Mouse (Mus musculus): ENCODE results near the gene Smyd3. TPM values are rescaled to one million over a fixed set of nuclear protein-coding genes. Genes with fewer than 3 reads are reported as not detected.

The Smyd3 gene
- polyA plus RNA-seq, 1 experiment from 2014 or later: 5.8 TPM

- no peak overlapping the region for H3K9ac ChIP-seq (replicated peaks; ENCODE audit: low read depth)
- TF ChIP-seq CTCF (IDR thresholded peaks at IDR 0.05) (no peak), EP300 (IDR thresholded peaks at IDR 0.05) (no peak)
- no peaks in the 10 kb centered on the region for H3K36me3 ChIP-seq (ENCODE audit: insufficient read depth, low read length)
- DNase-seq (ENCODE audit: low spot score) (no peak), ATAC-seq (no peak)
- H3K4me2 ChIP-seq (replicated peaks; ENCODE audit: low read depth, low read length): no peak overlapping the region
- H3K9me3 ChIP-seq (ENCODE audit: low read length): no peaks in the 10 kb centered on the region
- H3K27me3 ChIP-seq (replicated peaks; ENCODE audit: insufficient read depth, low read length): no peaks in the 10 kb centered on the region
- 66% methylated on average over 7 of the region's 7 CpGs for WGBS
- H3K27ac ChIP-seq (ENCODE audit: low read length): no peak overlapping the region
- H3K4me1 ChIP-seq (ENCODE audit: insufficient read depth, low read depth, low read length): no peaks in the 10 kb centered on the region
- H3K4me3 ChIP-seq (ENCODE audit: low read depth, low read length): no peak overlapping the region
These were observed 402.9 kb downstream of the Smyd3 start for GRCm38 (mm10) chr1:179114833-179115495.

- TF ChIP-seq EP300 (IDR thresholded peaks at IDR 0.05) (no peak), CTCF (IDR thresholded peaks at IDR 0.05) (no peak)
- H3K27ac ChIP-seq (ENCODE audit: low read length): no peak overlapping the region
- no peak overlapping the region for H3K4me2 ChIP-seq (replicated peaks; ENCODE audit: low read depth, low read length)
- H3K27me3 ChIP-seq (replicated peaks; ENCODE audit: insufficient read depth, low read length): no peaks in the 10 kb centered on the region
- DNase-seq (ENCODE audit: low spot score) (no peak), ATAC-seq (no peak)
- H3K4me3 ChIP-seq (ENCODE audit: low read depth, low read length): no peak overlapping the region
- no peaks in the 10 kb centered on the region for H3K4me1 ChIP-seq (ENCODE audit: insufficient read depth, low read depth, low read length)
- H3K36me3 ChIP-seq (ENCODE audit: insufficient read depth, low read length): no peaks in the 10 kb centered on the region
- no peak overlapping the region for H3K9ac ChIP-seq (replicated peaks; ENCODE audit: low read depth)
- H3K9me3 ChIP-seq (ENCODE audit: low read length): no peaks in the 10 kb centered on the region
- WGBS: 95% methylated on average over 3 of the region's 3 CpGs
These were observed 403.5 kb downstream of the Smyd3 start for GRCm38 (mm10) chr1:179114385-179114784.

GRCm38 (mm10) chr1:179108759-179109158, 409.1 kb downstream of the Smyd3 start:
- TF ChIP-seq EP300 (IDR thresholded peaks at IDR 0.05): no peak
- no peak for TF ChIP-seq CTCF (IDR thresholded peaks at IDR 0.05)
- WGBS: 16% methylated on average over 7 of the region's 7 CpGs
- Histone ChIP-seq H3K36me3 (ENCODE audit: insufficient read depth, low read length) (no peaks in the 10 kb centered on the region), H3K9ac (replicated peaks; ENCODE audit: low read depth) (no peak overlapping the region), H3K27ac (ENCODE audit: low read length) (no peak overlapping the region), H3K9me3 (ENCODE audit: low read length) (no peaks in the 10 kb centered on the region), H3K4me2 (replicated peaks; ENCODE audit: low read depth, low read length) (no peak overlapping the region), H3K4me3 (ENCODE audit: low read depth, low read length) (no peak overlapping the region), H3K4me1 (ENCODE audit: insufficient read depth, low read depth, low read length) (no peaks in the 10 kb centered on the region; the same call in 1 of the 2 replicates), H3K27me3 (replicated peaks; ENCODE audit: insufficient read depth, low read length) (no peaks in the 10 kb centered on the region)
- DNase-seq (ENCODE audit: low spot score): no peak
- ATAC-seq: no peak

- 43% methylated on average over 16 of the region's 16 CpGs for WGBS
- ATAC-seq (no peak), DNase-seq (ENCODE audit: low spot score) (no peak)
- H3K4me2 ChIP-seq (replicated peaks; ENCODE audit: low read depth, low read length): no peak overlapping the region
- H3K9me3 ChIP-seq (ENCODE audit: low read length): no peaks in the 10 kb centered on the region
- no peaks in the 10 kb centered on the region; the same call in 1 of the 2 replicates for H3K4me1 ChIP-seq (ENCODE audit: insufficient read depth, low read depth, low read length)
- H3K27me3 ChIP-seq (replicated peaks; ENCODE audit: insufficient read depth, low read length): no peaks in the 10 kb centered on the region
- TF ChIP-seq EP300 (IDR thresholded peaks at IDR 0.05) (no peak), CTCF (IDR thresholded peaks at IDR 0.05) (no peak)
- H3K4me3 ChIP-seq (ENCODE audit: low read depth, low read length): no peak overlapping the region
- H3K36me3 ChIP-seq (ENCODE audit: insufficient read depth, low read length): no peaks in the 10 kb centered on the region
- no peak overlapping the region for H3K9ac ChIP-seq (replicated peaks; ENCODE audit: low read depth)
- no peak overlapping the region for H3K27ac ChIP-seq (ENCODE audit: low read length)
These were observed 409.8 kb downstream of the Smyd3 start for GRCm38 (mm10) chr1:179107761-179108694.

- no peak overlapping the region for H3K4me3 ChIP-seq (ENCODE audit: low read depth, low read length)
- ATAC-seq (no peak), DNase-seq (ENCODE audit: low spot score) (no peak)
- H3K27me3 ChIP-seq (replicated peaks; ENCODE audit: insufficient read depth, low read length): no peaks in the 10 kb centered on the region
- H3K9me3 ChIP-seq (ENCODE audit: low read length): no peaks in the 10 kb centered on the region
- WGBS: 45% methylated on average over 7 of the region's 7 CpGs
- no peaks in the 10 kb centered on the region for H3K36me3 ChIP-seq (ENCODE audit: insufficient read depth, low read length)
- H3K9ac ChIP-seq (replicated peaks; ENCODE audit: low read depth): no peak overlapping the region
- no peak overlapping the region for H3K27ac ChIP-seq (ENCODE audit: low read length)
- TF ChIP-seq CTCF (IDR thresholded peaks at IDR 0.05): no peak
- no peak for TF ChIP-seq EP300 (IDR thresholded peaks at IDR 0.05)
- H3K4me1 ChIP-seq (ENCODE audit: insufficient read depth, low read depth, low read length): no peaks in the 10 kb centered on the region; the same call in 1 of the 2 replicates
- no peak overlapping the region for H3K4me2 ChIP-seq (replicated peaks; ENCODE audit: low read depth, low read length)
These were observed 410.6 kb downstream of the Smyd3 start for GRCm38 (mm10) chr1:179107211-179107610.

GRCm38 (mm10) chr1:179106702-179107145, 411.1 kb downstream of the Smyd3 start:
- DNase-seq (ENCODE audit: low spot score): no peak
- no peak for ATAC-seq
- no peaks in the 10 kb centered on the region for H3K27me3 ChIP-seq (replicated peaks; ENCODE audit: insufficient read depth, low read length)
- no peak overlapping the region for H3K4me3 ChIP-seq (ENCODE audit: low read depth, low read length)
- H3K4me1 ChIP-seq (ENCODE audit: insufficient read depth, low read depth, low read length): no peaks in the 10 kb centered on the region; the same call in 1 of the 2 replicates
- no peaks in the 10 kb centered on the region for H3K9me3 ChIP-seq (ENCODE audit: low read length)
- WGBS: 69% methylated on average over 6 of the region's 6 CpGs
- H3K4me2 ChIP-seq (replicated peaks; ENCODE audit: low read depth, low read length): no peak overlapping the region
- H3K27ac ChIP-seq (ENCODE audit: low read length): no peak overlapping the region
- no peak for TF ChIP-seq CTCF (IDR thresholded peaks at IDR 0.05)
- TF ChIP-seq EP300 (IDR thresholded peaks at IDR 0.05): no peak
- H3K9ac ChIP-seq (replicated peaks; ENCODE audit: low read depth): no peak overlapping the region
- H3K36me3 ChIP-seq (ENCODE audit: insufficient read depth, low read length): no peaks in the 10 kb centered on the region
